Mouse (Mus musculus): ENCODE results near the gene Klhl6. TPM values are rescaled to one million over a fixed set of nuclear protein-coding genes. Genes with fewer than 3 reads are reported as not detected.
"Not testable (repeated sequence)": the region's sequence is repeated elsewhere in the genome, so short reads cannot be mapped to it uniquely, and the experiment has no call there.

Gene Klhl6
- total RNA-seq (2021), result 1 to 10 TPM; 2.5 to 3.0 TPM

- peak; percentile 2 to 57 for DNase-seq (ENCODE audit: extremely low spot score in 1 of 2, low spot score in 2 of 2)
- intact Hi-C loops (cut with DNase I), result no loop called here
These were observed at the start of gene Klhl6 for GRCm38 (mm10) chr16:19982537-19983257. TSS of gene Klhl6 (minus strand) at chr16:19983037.

GRCm38 (mm10) chr16:20027241-20027640, 44.4 kb upstream of the Klhl6 start:
- intact Hi-C loops (cut with DNase I); DNase-seq (ENCODE audit: extremely low spot score in 1 of 2, low spot score in 2 of 2): not testable (repeated sequence)

- intact Hi-C loops (cut with DNase I), result no loop called here
These were observed 40.0 kb upstream of the Klhl6 start for GRCm38 (mm10) chr16:20022821-20023220.

GRCm38 (mm10) chr16:20021848-20022247, 39.0 kb upstream of the Klhl6 start:
- intact Hi-C loops (cut with DNase I), result no loop called here

More at GRCm38 (mm10) chr16:20022821-20023220, 40.0 kb upstream of the Klhl6 start:
- DNase-seq (ENCODE audit: extremely low spot score in 1 of 2, low spot score in 2 of 2), result no peak

GRCm38 (mm10) chr16:20012647-20013046, 29.8 kb upstream of the Klhl6 start:
- intact Hi-C loops (cut with DNase I), result no loop called here
- no peak for DNase-seq (ENCODE audit: extremely low spot score in 1 of 2, low spot score in 2 of 2)

More at GRCm38 (mm10) chr16:20021848-20022247, 39.0 kb upstream of the Klhl6 start:
- no peak for DNase-seq (ENCODE audit: extremely low spot score in 1 of 2, low spot score in 2 of 2)

GRCm38 (mm10) chr16:20006066-20006465, 23.2 kb upstream of the Klhl6 start:
- intact Hi-C loops (cut with DNase I), result no loop called here
- no peak for DNase-seq (ENCODE audit: extremely low spot score in 1 of 2, low spot score in 2 of 2)

- intact Hi-C loops (cut with DNase I), result not testable (repeated sequence)
These were observed 17.4 kb upstream of the Klhl6 start for GRCm38 (mm10) chr16:20000286-20000685.

GRCm38 (mm10) chr16:19997616-19998015, 14.8 kb upstream of the Klhl6 start:
- intact Hi-C loops (cut with DNase I), result no loop called here

More at GRCm38 (mm10) chr16:20000286-20000685, 17.4 kb upstream of the Klhl6 start:
- not testable (repeated sequence) for DNase-seq (ENCODE audit: extremely low spot score in 1 of 2, low spot score in 2 of 2)

GRCm38 (mm10) chr16:19996913-19997312, 14.1 kb upstream of the Klhl6 start:
- DNase-seq (ENCODE audit: extremely low spot score in 1 of 2, low spot score in 2 of 2); intact Hi-C loops (cut with DNase I): not testable (repeated sequence)

More at GRCm38 (mm10) chr16:19997616-19998015, 14.8 kb upstream of the Klhl6 start:
- DNase-seq (ENCODE audit: extremely low spot score in 1 of 2, low spot score in 2 of 2), result no peak

- intact Hi-C loops (cut with DNase I), result no loop called here
- DNase-seq (ENCODE audit: extremely low spot score in 1 of 2, low spot score in 2 of 2), result no peak
These were observed 13.0 kb upstream of the Klhl6 start for GRCm38 (mm10) chr16:19995818-19996217.

GRCm38 (mm10) chr16:19993278-19993677, 10.4 kb upstream of the Klhl6 start:
- DNase-seq (ENCODE audit: extremely low spot score in 1 of 2, low spot score in 2 of 2), result no peak
- intact Hi-C loops (cut with DNase I), result no loop called here

- intact Hi-C loops (cut with DNase I), result no loop called here
- no peak for DNase-seq (ENCODE audit: extremely low spot score in 1 of 2, low spot score in 2 of 2)
These were observed 7.7 kb upstream of the Klhl6 start for GRCm38 (mm10) chr16:19990536-19990935.

- no peak for DNase-seq (ENCODE audit: extremely low spot score in 1 of 2, low spot score in 2 of 2)
- intact Hi-C loops (cut with DNase I), result no loop called here
These were observed 4.8 kb upstream of the Klhl6 start for GRCm38 (mm10) chr16:19987589-19987988.

GRCm38 (mm10) chr16:19984884-19985643, 2.2 kb upstream of the Klhl6 start:
- intact Hi-C loops (cut with DNase I), result no loop called here

GRCm38 (mm10) chr16:19983559-19983958, 722 bp upstream of the Klhl6 start:
- no peak for DNase-seq (ENCODE audit: extremely low spot score in 1 of 2, low spot score in 2 of 2)
- intact Hi-C loops (cut with DNase I), result no loop called here

More at GRCm38 (mm10) chr16:19984884-19985643, 2.2 kb upstream of the Klhl6 start:
- no peak for DNase-seq (ENCODE audit: extremely low spot score in 1 of 2, low spot score in 2 of 2)

- DNase-seq (ENCODE audit: extremely low spot score in 1 of 2, low spot score in 2 of 2), result no peak
- intact Hi-C loops (cut with DNase I), result no loop called here
These were observed 1.2 kb downstream of the Klhl6 start for GRCm38 (mm10) chr16:19981684-19982083.

GRCm38 (mm10) chr16:19981006-19981405, 1.8 kb downstream of the Klhl6 start:
- intact Hi-C loops (cut with DNase I), result no loop called here
- DNase-seq (ENCODE audit: extremely low spot score in 1 of 2, low spot score in 2 of 2), result no peak

- DNase-seq (ENCODE audit: extremely low spot score in 1 of 2, low spot score in 2 of 2), result no peak
- intact Hi-C loops (cut with DNase I), result no loop called here
These were observed 3.1 kb downstream of the Klhl6 start for GRCm38 (mm10) chr16:19979755-19980154.

- intact Hi-C loops (cut with DNase I), result no loop called here
- DNase-seq (ENCODE audit: extremely low spot score in 1 of 2, low spot score in 2 of 2), result no peak
These were observed 5.6 kb downstream of the Klhl6 start for GRCm38 (mm10) chr16:19977282-19977681.

GRCm38 (mm10) chr16:19976825-19977224, 6.0 kb downstream of the Klhl6 start:
- intact Hi-C loops (cut with DNase I), result no loop called here
- DNase-seq (ENCODE audit: extremely low spot score in 1 of 2, low spot score in 2 of 2), result no peak

Data from left cerebral cortex, postnatal 10 days (tissue).